In genomic region chr5:131586332-131586700, GRCm38 (mm10) we compare ENCODE assay signal across 15 mouse cellular contexts.
DNase-seq lines count a peak whose midpoint lies in the region; ATAC-seq and TF ChIP-seq lines count a peak whose summit lies in the region.
"Had no signal": no experiment of that assay in that cellular context is flagged by ENCODE, and none has a peak within 500 bp of the region (broad histone marks: within the 10 kb centered on the region; RNA-seq: fewer than 3 reads in every experiment).

No protein-coding gene starts in this region.

- peak overlapping the region; percentile 78 for H3K27ac ChIP-seq in midbrain, embryonic 12.5 days (replicated peaks)
- H3K27ac ChIP-seq in midbrain, postnatal 0 days (ENCODE audit: low read depth, low read length), result no peak overlapping the region
- H3K27ac ChIP-seq in hindbrain, embryonic 11.5 days (ENCODE audit: low read depth, low read length), result peak overlapping the region; percentile 52
- H3K27ac ChIP-seq in limb, embryonic 11.5 days (replicated peaks; ENCODE audit: low read depth, low read length), result no peak overlapping the region
- H3K27ac ChIP-seq in neural tube, embryonic 13.5 days (replicated peaks), result peak overlapping the region; percentile 91

- ATAC-seq in midbrain, embryonic 12.5 days (ENCODE audit: low FRiP score, low read depth), result no peak
- ATAC-seq in midbrain, postnatal 0 days (ENCODE audit: low FRiP score), result no peak
- ATAC-seq in hindbrain, embryonic 11.5 days (ENCODE audit: low FRiP score), result no peak
- ATAC-seq in limb, embryonic 11.5 days (ENCODE audit: insufficient number of reproducible peaks, low FRiP score, low TSS enrichment, low read depth), result no peak
- ATAC-seq in neural tube, embryonic 13.5 days (ENCODE audit: low read depth), result peak; percentile 7

- H3K36me3 ChIP-seq in midbrain, embryonic 12.5 days, result no peaks in the 10 kb centered on the region
- no peaks in the 10 kb centered on the region for H3K36me3 ChIP-seq in midbrain, postnatal 0 days (ENCODE audit: insufficient read depth, low read length)
- H3K36me3 ChIP-seq in hindbrain, embryonic 11.5 days (ENCODE audit: control insufficient read depth, insufficient read depth, low read length), result no peaks in the 10 kb centered on the region
- H3K36me3 ChIP-seq in limb, embryonic 11.5 days (ENCODE audit: control insufficient read depth, insufficient read depth, low read length), result no peaks in the 10 kb centered on the region
- no peaks in the 10 kb centered on the region for H3K36me3 ChIP-seq in neural tube, embryonic 13.5 days

- H3K9me3 ChIP-seq in midbrain, embryonic 12.5 days, result no peaks in the 10 kb centered on the region
- no peaks in the 10 kb centered on the region for H3K9me3 ChIP-seq in midbrain, postnatal 0 days (ENCODE audit: low read length)
- H3K9me3 ChIP-seq in hindbrain, embryonic 11.5 days (ENCODE audit: control insufficient read depth, low read length), result no peaks in the 10 kb centered on the region
- no peaks in the 10 kb centered on the region for H3K9me3 ChIP-seq in limb, embryonic 11.5 days (ENCODE audit: control insufficient read depth, low read length)
- H3K9me3 ChIP-seq in neural tube, embryonic 13.5 days, result no peaks in the 10 kb centered on the region

- peak overlapping the region; percentile 44; the same call in 1 of the 2 replicates for H3K4me2 ChIP-seq in midbrain, embryonic 12.5 days (replicated peaks)
- no peak overlapping the region; the same call in 1 of the 2 replicates for H3K4me2 ChIP-seq in midbrain, postnatal 0 days (ENCODE audit: low read depth, low read length, poor library complexity, severe bottlenecking)
- H3K4me2 ChIP-seq in hindbrain, embryonic 11.5 days (replicated peaks; ENCODE audit: low read depth, low read length), result no peak overlapping the region
- H3K4me2 ChIP-seq in limb, embryonic 11.5 days (ENCODE audit: low read depth, severe bottlenecking), result peak overlapping the region; percentile 37; the same call in 1 of the 2 replicates
- H3K4me2 ChIP-seq in neural tube, embryonic 13.5 days, result peak overlapping the region; percentile 45

- peaks cover 42% of the 10 kb centered on the region for H3K4me1 ChIP-seq in midbrain, embryonic 12.5 days
- peaks cover 6% of the 10 kb centered on the region; the same call in 1 of the 2 replicates for H3K4me1 ChIP-seq in midbrain, postnatal 0 days (ENCODE audit: insufficient read depth, low read length)
- H3K4me1 ChIP-seq in hindbrain, embryonic 11.5 days (replicated peaks; ENCODE audit: control insufficient read depth, insufficient read depth, low read length), result peaks cover 20% of the 10 kb centered on the region
- peaks cover 40% of the 10 kb centered on the region for H3K4me1 ChIP-seq in limb, embryonic 11.5 days (ENCODE audit: control insufficient read depth, insufficient read depth, low read length)
- H3K4me1 ChIP-seq in neural tube, embryonic 13.5 days (replicated peaks), result peaks cover 78% of the 10 kb centered on the region

- no peak for TF ChIP-seq CTCF in midbrain, postnatal 0 days (IDR thresholded peaks at IDR 0.05)

- H3K4me3 ChIP-seq in midbrain, embryonic 12.5 days, result no peak overlapping the region
- no peak overlapping the region for H3K4me3 ChIP-seq in midbrain, postnatal 0 days (ENCODE audit: low read depth, low read length)
- no peak overlapping the region for H3K4me3 ChIP-seq in hindbrain, embryonic 11.5 days (ENCODE audit: low read depth, low read length)
- H3K4me3 ChIP-seq in limb, embryonic 11.5 days (ENCODE audit: low read depth, low read length), result no peak overlapping the region
- H3K4me3 ChIP-seq in neural tube, embryonic 13.5 days, result peak overlapping the region; percentile 3; the same call in 1 of the 2 replicates
- H3K4me3 ChIP-seq: myocyte had no signal

- WGBS in midbrain, embryonic 12.5 days, result 65% methylated on average over 5 of the region's 5 CpGs
- 65% methylated on average over 5 of the region's 5 CpGs for WGBS in midbrain, postnatal 0 days
- WGBS in hindbrain, embryonic 11.5 days, result 68% methylated on average over 5 of the region's 5 CpGs
- 46% methylated on average over 5 of the region's 5 CpGs for WGBS in limb, embryonic 11.5 days
- 15% methylated on average over 5 of the region's 5 CpGs for WGBS in neural tube, embryonic 13.5 days

- H3K27me3 ChIP-seq in midbrain, embryonic 12.5 days, result peaks cover 75% of the 10 kb centered on the region
- H3K27me3 ChIP-seq in midbrain, postnatal 0 days (ENCODE audit: insufficient read depth, low read length), result no peaks in the 10 kb centered on the region
- H3K27me3 ChIP-seq in hindbrain, embryonic 11.5 days (ENCODE audit: control insufficient read depth, insufficient read depth, low read length), result peaks cover 12% of the 10 kb centered on the region; the same call in 1 of the 2 replicates
- H3K27me3 ChIP-seq in limb, embryonic 11.5 days (ENCODE audit: control insufficient read depth, insufficient read depth, low read length), result peaks cover 3% of the 10 kb centered on the region; the same call in 1 of the 2 replicates
- peaks cover 36% of the 10 kb centered on the region for H3K27me3 ChIP-seq in neural tube, embryonic 13.5 days

- no peak for DNase-seq in midbrain, postnatal 0 days (ENCODE audit: low spot score)
- DNase-seq in hindbrain, embryonic 11.5 days (ENCODE audit: low spot score), result peak; percentile 11
- DNase-seq in limb, embryonic 11.5 days (ENCODE audit: low spot score), result no peak
- no peak for DNase-seq in ovary, postnatal 14 days (ENCODE audit: low spot score)
- DNase-seq in adrenal gland, adult 2 months, result no peak
- no peak for DNase-seq in T-cell, adult 2 months (ENCODE audit: low spot score)
- DNase-seq: cerebellum, adult 9-11 months; gastrocnemius, postnatal 36 days; kidney, postnatal 36 days; layer of hippocampus, postnatal 36 days; lung, adult 18-20 months; thymus, postnatal 4 days had no signal

- H3K9ac ChIP-seq in midbrain, embryonic 12.5 days (replicated peaks), result no peak overlapping the region
- H3K9ac ChIP-seq in midbrain, postnatal 0 days (replicated peaks; ENCODE audit: low read length, poor library complexity, severe bottlenecking), result no peak overlapping the region
- H3K9ac ChIP-seq in hindbrain, embryonic 11.5 days (ENCODE audit: low read depth, low read length), result no peak overlapping the region
- H3K9ac ChIP-seq in limb, embryonic 11.5 days (ENCODE audit: low read length), result no peak overlapping the region
- peak overlapping the region; percentile 50 for H3K9ac ChIP-seq in neural tube, embryonic 13.5 days

Comparison
In these comparisons a context has a peak if more than half of its experiments do, and no peak if none do; other contexts are left out.
1. H3K27ac ChIP-seq: peak in midbrain, embryonic 12.5 days (single experiment), hindbrain, embryonic 11.5 days (single experiment) and neural tube, embryonic 13.5 days (single experiment); none in midbrain, postnatal 0 days (single experiment) and limb, embryonic 11.5 days (single experiment).
2. H3K4me2 ChIP-seq: peak in midbrain, embryonic 12.5 days (single experiment), limb, embryonic 11.5 days (single experiment) and neural tube, embryonic 13.5 days (single experiment); none in midbrain, postnatal 0 days (single experiment) and hindbrain, embryonic 11.5 days (single experiment).